Mouse (Mus musculus) thymus, adult 18-20 months (tissue): ENCODE measurements around the gene Asgr1.

Experiments used
- DNase-seq, 2 experiments: peaks; one replicate each; pipeline ENCODE4 v3.0.0; 2022; ENCODE audit warnings: mixed read lengths in 2 of 2

Asgr1 gene

GRCm38 (mm10) chr11:70027397-70027796, 26.5 kb upstream of the Asgr1 start:
- DNase-seq, result no peak

- no peak for DNase-seq
These were observed 25.3 kb upstream of the Asgr1 start for GRCm38 (mm10) chr11:70028401-70029129.

GRCm38 (mm10) chr11:70029130-70029801, 24.6 kb upstream of the Asgr1 start:
- DNase-seq, result peak; percentile 40 to 69

GRCm38 (mm10) chr11:70029829-70030550, 23.9 kb upstream of the Asgr1 start:
- DNase-seq, result no peak

- no peak for DNase-seq
These were observed 23.1 kb upstream of the Asgr1 start for GRCm38 (mm10) chr11:70030651-70031320.

- DNase-seq, result no peak
These were observed 22.6 kb upstream of the Asgr1 start for GRCm38 (mm10) chr11:70031321-70031670.

GRCm38 (mm10) chr11:70038174-70038573, 15.7 kb upstream of the Asgr1 start:
- no peak for DNase-seq

- DNase-seq, result no peak
These were observed 14.3 kb upstream of the Asgr1 start for GRCm38 (mm10) chr11:70039631-70040030.

GRCm38 (mm10) chr11:70040184-70040583, 13.7 kb upstream of the Asgr1 start:
- DNase-seq, result no peak

- no peak for DNase-seq
These were observed 11.4 kb upstream of the Asgr1 start for GRCm38 (mm10) chr11:70042309-70043085.

GRCm38 (mm10) chr11:70043665-70044064, 10.2 kb upstream of the Asgr1 start:
- no peak for DNase-seq

- no peak for DNase-seq
These were observed 8.4 kb upstream of the Asgr1 start for GRCm38 (mm10) chr11:70045435-70045834.

GRCm38 (mm10) chr11:70049366-70049765, 4.5 kb upstream of the Asgr1 start:
- no peak for DNase-seq

GRCm38 (mm10) chr11:70049816-70050215, 4.1 kb upstream of the Asgr1 start:
- no peak for DNase-seq

- DNase-seq, result no peak
These were observed 729 bp upstream of the Asgr1 start for GRCm38 (mm10) chr11:70053156-70053555.

GRCm38 (mm10) chr11:70055618-70056214, 1.8 kb downstream of the Asgr1 start:
- peak; percentile 25 to 41 for DNase-seq

GRCm38 (mm10) chr11:70057805-70058204, 3.9 kb downstream of the Asgr1 start:
- no peak for DNase-seq

GRCm38 (mm10) chr11:70059930-70060329, 6.0 kb downstream of the Asgr1 start:
- no peak for DNase-seq

- no peak for DNase-seq
These were observed 9.2 kb downstream of the Asgr1 start for GRCm38 (mm10) chr11:70063053-70063452.

GRCm38 (mm10) chr11:70066701-70067100, 12.8 kb downstream of the Asgr1 start:
- DNase-seq, result no peak

GRCm38 (mm10) chr11:70068245-70068644, 14.4 kb downstream of the Asgr1 start:
- no peak for DNase-seq

GRCm38 (mm10) chr11:70070057-70070456, 16.2 kb downstream of the Asgr1 start:
- no peak for DNase-seq
